Mouse (Mus musculus) C2C12 (cell line): ENCODE data around the gene Gng7. TPM values are rescaled to one million over a fixed set of nuclear protein-coding genes. Genes with fewer than 3 reads are reported as not detected.

Experiments used
- H3K27me3 ChIP-seq: one replicate; pipeline ENCODE4 v1.6.1; 2011; ENCODE audit not compliant: control insufficient read depth, insufficient read depth, insufficient read length
- H3K36me3 ChIP-seq: one replicate; pipeline ENCODE4 v1.6.1; 2011; ENCODE audit not compliant: control insufficient read depth, insufficient read depth
- H3K4me3 ChIP-seq: one replicate; pipeline ENCODE4 v1.5.1; 2011; ENCODE audit warnings: mild to moderate bottlenecking, control low read depth; ENCODE audit not compliant: poor library complexity, insufficient read depth, severe bottlenecking
- H3K79me2 ChIP-seq: one replicate; pipeline ENCODE4 v1.6.1; 2011; ENCODE audit not compliant: control insufficient read depth, insufficient read depth
- H3K79me3 ChIP-seq: one replicate; pipeline ENCODE4 v1.6.1; 2011; ENCODE audit warnings: low read depth, control low read depth
- H3ac ChIP-seq: one replicate; pipeline ENCODE3; 2011; ENCODE audit warnings: low read depth; ENCODE audit not compliant: control insufficient read depth, insufficient read length
- CEBPB ChIP-seq: IDR thresholded peaks from one replicate; pipeline ENCODE4 v1.6.1; 2011; ENCODE audit warnings: low read depth, mild to moderate bottlenecking, control low read depth, moderate library complexity
- CTCF ChIP-seq: IDR thresholded peaks from one replicate; pipeline ENCODE4 v1.5.1; 2011; ENCODE audit not compliant: control insufficient read depth, insufficient read depth, insufficient read length
- FOSL1 ChIP-seq: IDR thresholded peaks from one replicate; pipeline ENCODE4 v1.8.0; 2011; ENCODE audit warnings: mild to moderate bottlenecking, low read length; ENCODE audit not compliant: poor library complexity, insufficient read depth, severe bottlenecking
- MAX ChIP-seq: IDR thresholded peaks from one replicate; pipeline ENCODE4 v1.6.1; 2011; ENCODE audit warnings: mild to moderate bottlenecking, control low read depth
- MYOD1 ChIP-seq: IDR thresholded peaks from one replicate; pipeline ENCODE4 v1.6.1; 2011; ENCODE audit warnings: low read depth; ENCODE audit not compliant: control insufficient read depth, insufficient read length
- MYOG ChIP-seq: IDR thresholded peaks from one replicate; pipeline ENCODE4 v1.6.1; 2011; ENCODE audit not compliant: control insufficient read depth, insufficient read length; ENCODE audit errors: extremely low read depth
- USF1 ChIP-seq: IDR thresholded peaks from one replicate; pipeline ENCODE4 v1.6.1; 2011; ENCODE audit warnings: low read depth, mild to moderate bottlenecking, control low read depth, moderate library complexity
- polyA plus RNA-seq: library from polyadenylated mRNA; unstranded; fragments of >200 nt; fragmentation: generic; extraction: Trizol; gene quantifications from one replicate; pipeline ENCODE4 v1.2.1, GENCODE M21; 2012; ENCODE audit warnings: missing spikeins

Gene Gng7
- polyA plus RNA-seq, 1 experiment = 0.25 TPM

GRCm38 (mm10) chr10:80913364-80914011 lies 101.3 kb downstream of the Gng7 start:
- H3ac ChIP-seq = peak overlapping the region; percentile 3
- no peaks in the 10 kb centered on the region for H3K27me3 ChIP-seq
- peaks cover 71% of the 10 kb centered on the region for H3K79me2 ChIP-seq
- H3K79me3 ChIP-seq = peaks cover 22% of the 10 kb centered on the region
- H3K4me3 ChIP-seq = no peak overlapping the region
- no peak for TF ChIP-seq CTCF
- no peak for TF ChIP-seq USF1
- no peak for TF ChIP-seq MAX
- no peak for TF ChIP-seq MYOG
- H3K36me3 ChIP-seq = peaks cover 28% of the 10 kb centered on the region

- Histone ChIP-seq H3K4me3 (no peak overlapping the region), H3K36me3 (peaks cover 38% of the 10 kb centered on the region), H3K79me3 (peaks cover 17% of the 10 kb centered on the region), H3ac (no peak overlapping the region), H3K79me2 (peaks cover 58% of the 10 kb centered on the region), H3K27me3 (no peaks in the 10 kb centered on the region)
- TF ChIP-seq MYOG = no peak
- TF ChIP-seq CTCF = no peak
- no peak for TF ChIP-seq USF1
These were observed 102.9 kb downstream of the Gng7 start for GRCm38 (mm10) chr10:80911891-80912290.

DNA sequence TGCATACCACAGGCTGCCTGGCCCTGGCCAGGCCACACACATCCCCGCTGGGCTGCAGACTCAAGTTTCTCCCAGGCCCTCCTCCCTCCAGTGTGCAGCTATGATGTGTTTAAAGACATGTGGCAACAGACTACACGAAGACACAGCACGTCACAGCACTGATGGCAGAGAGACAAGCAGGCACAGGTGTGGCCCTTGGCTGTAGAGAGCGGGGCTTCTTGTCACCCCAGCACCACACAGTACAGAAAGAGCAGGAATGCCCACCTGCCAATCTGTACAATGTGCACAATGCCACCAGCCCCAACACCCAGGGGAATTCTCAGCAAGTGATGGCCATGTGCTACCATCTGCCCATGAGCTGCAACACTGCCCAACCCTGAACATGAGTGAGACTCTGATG lies 103.4 kb downstream of the Gng7 start:
- H3K36me3 ChIP-seq = peaks cover 41% of the 10 kb centered on the region
- H3K79me3 ChIP-seq = peaks cover 12% of the 10 kb centered on the region
- TF ChIP-seq MYOD1 (peak; percentile 6), CEBPB (no peak)
- H3K27me3 ChIP-seq = no peaks in the 10 kb centered on the region
- peaks cover 52% of the 10 kb centered on the region for H3K79me2 ChIP-seq
- no peak overlapping the region for H3ac ChIP-seq
- H3K4me3 ChIP-seq = no peak overlapping the region

GRCm38 (mm10) chr10:80909375-80910162 lies 105.2 kb downstream of the Gng7 start:
- no peaks in the 10 kb centered on the region for H3K27me3 ChIP-seq
- peaks cover 45% of the 10 kb centered on the region for H3K36me3 ChIP-seq
- no peak overlapping the region for H3K4me3 ChIP-seq
- peaks cover 35% of the 10 kb centered on the region for H3K79me2 ChIP-seq
- peaks cover 3% of the 10 kb centered on the region for H3K79me3 ChIP-seq
- no peak for TF ChIP-seq USF1
- no peak for TF ChIP-seq CEBPB
- TF ChIP-seq MYOD1 = no peak
- TF ChIP-seq CTCF = no peak
- TF ChIP-seq MYOG = no peak
- no peak for TF ChIP-seq FOSL1
- TF ChIP-seq MAX = no peak
- H3ac ChIP-seq = no peak overlapping the region

GRCm38 (mm10) chr10:80904709-80905108 lies 110.0 kb downstream of the Gng7 start:
- Histone ChIP-seq H3K36me3 (peaks cover 54% of the 10 kb centered on the region), H3K27me3 (no peaks in the 10 kb centered on the region), H3K79me3 (peaks cover 6% of the 10 kb centered on the region), H3K79me2 (peaks cover 9% of the 10 kb centered on the region), H3ac (no peak overlapping the region), H3K4me3 (no peak overlapping the region)
- TF ChIP-seq USF1 = no peak
- no peak for TF ChIP-seq MYOG
- TF ChIP-seq FOSL1 = no peak
- TF ChIP-seq CTCF = no peak
- TF ChIP-seq MYOD1 = no peak
- no peak for TF ChIP-seq CEBPB
- TF ChIP-seq MAX = no peak

GRCm38 (mm10) chr10:80904004-80904693 lies 110.6 kb downstream of the Gng7 start:
- TF ChIP-seq FOSL1 (no peak), USF1 (no peak), MYOG (no peak), MAX (no peak), MYOD1 (no peak), CTCF (no peak), CEBPB (no peak)
- no peaks in the 10 kb centered on the region for H3K27me3 ChIP-seq
- H3ac ChIP-seq = no peak overlapping the region
- H3K79me2 ChIP-seq = peaks cover 14% of the 10 kb centered on the region
- H3K79me3 ChIP-seq = peaks cover 11% of the 10 kb centered on the region
- no peak overlapping the region for H3K4me3 ChIP-seq
- peaks cover 59% of the 10 kb centered on the region for H3K36me3 ChIP-seq
